Mouse (Mus musculus) monocyte, adult 59 days (primary cell): ENCODE data around the gene Pus7l. TPM values are rescaled to one million over a fixed set of nuclear protein-coding genes. Genes with fewer than 3 reads are reported as not detected.

Source experiments
- total RNA-seq, 2 experiments: library from RNA; stranded (reverse); gene quantifications; one replicate each; pipeline ENCODE4 v1.2.4; 2023

Gene Pus7l
- 1 to 10 TPM; 5.7 to 7.0 TPM for total RNA-seq

DNA sequence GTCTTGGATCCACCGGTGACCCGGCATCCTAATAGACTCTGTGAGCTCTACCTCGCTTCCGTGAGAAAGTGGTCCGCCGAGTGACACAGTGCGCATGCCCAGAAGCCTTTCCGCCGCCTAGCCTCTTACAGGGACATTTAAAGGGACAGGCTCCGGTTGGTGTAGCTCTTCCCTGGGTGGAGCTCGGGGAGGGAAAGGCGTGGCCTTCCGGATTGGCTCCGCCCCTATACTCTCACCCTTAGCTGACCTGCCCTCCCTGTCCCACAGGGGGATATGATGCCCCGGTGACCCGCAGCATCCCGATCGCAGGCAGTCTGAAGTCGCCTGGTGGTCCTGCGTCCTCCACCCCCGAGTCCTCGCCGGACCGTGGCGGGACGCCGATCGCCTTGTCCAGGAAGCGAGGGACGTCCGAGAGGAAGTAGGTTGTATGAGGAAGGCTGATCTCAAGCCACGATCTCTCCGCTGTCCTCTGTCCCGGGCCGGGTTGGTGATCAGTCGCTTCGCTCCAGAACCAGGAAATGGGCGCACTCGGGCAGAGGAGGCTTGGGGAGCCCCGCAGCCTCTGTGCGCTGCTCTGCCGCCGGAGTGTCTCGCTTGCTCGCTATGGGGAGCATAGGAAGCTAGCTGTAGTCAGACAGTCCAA lies at the start of gene Pus7l, which contains the start of gene Irak4:
Gene Pus7l, minus strand, starts transcription at position 139 of the 643 bp plus-strand sequence.
Gene Irak4, plus strand, starts transcription at position 235 of the 643 bp plus-strand sequence.

DNA sequence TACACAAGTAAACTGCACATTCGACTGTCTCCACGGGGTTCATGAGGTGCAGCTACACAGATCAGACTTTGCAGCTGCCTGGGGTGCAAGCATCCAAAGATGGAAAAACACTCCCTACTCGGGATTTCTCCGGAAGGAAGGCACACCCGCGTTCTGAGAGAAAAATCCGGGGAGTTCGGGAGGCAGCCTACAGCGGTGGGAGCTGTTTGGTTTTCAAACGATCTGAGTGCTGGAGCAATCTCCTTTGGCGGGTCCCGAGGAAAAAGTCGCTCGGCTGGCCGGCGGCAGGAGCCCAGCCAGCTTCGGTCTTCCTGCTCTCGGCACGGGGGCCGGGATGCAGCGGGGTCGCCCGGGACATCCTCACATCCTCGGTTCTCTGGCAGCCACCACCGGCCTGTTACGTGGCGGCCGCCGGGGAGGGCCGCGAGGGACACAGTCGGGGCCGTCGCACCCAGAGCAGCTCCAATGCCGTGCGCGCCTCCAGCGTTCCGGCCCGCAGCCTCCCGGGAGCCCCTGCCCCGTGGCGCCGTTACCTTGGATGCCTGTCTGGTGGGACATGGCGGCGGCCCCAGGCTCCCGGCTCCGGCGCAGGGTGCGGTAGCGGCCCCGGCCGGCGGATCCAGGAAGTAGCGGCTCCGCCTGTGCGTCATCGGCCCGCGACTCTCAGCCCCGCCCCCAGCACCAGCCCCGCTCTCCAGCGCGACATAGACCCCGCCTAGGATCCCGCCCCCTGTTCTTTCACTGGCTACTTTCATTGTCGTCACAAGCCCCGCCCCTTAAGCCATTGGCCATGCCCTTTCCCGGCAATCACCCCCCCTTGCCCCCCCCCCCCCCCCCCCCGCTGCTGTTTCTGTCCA lies 46.1 kb upstream of the Pus7l start, which contains the start of gene Twf1:
Gene Twf1, minus strand, starts transcription at position 671 of the 857 bp plus-strand sequence.

Other genes starting within 250 kb of the Pus7l start
- gene Adamts20, start 78.1 kb downstream of the Pus7l start, total RNA-seq = not detected
- gene Irak4, start 96 bp upstream of the Pus7l start, total RNA-seq = 10 to 100 TPM; 66.3 to 67.6 TPM
- 10 to 100 TPM; 49.4 to 56.4 TPM for gene Twf1, start 46.3 kb upstream of the Pus7l start, total RNA-seq
- under 1 TPM; 0.49 to 0.71 TPM for gene Tmem117, start 85.7 kb upstream of the Pus7l start, total RNA-seq